Comparison of ENCODE assay signal across 15 mouse cellular contexts in the genomic region with DNA sequence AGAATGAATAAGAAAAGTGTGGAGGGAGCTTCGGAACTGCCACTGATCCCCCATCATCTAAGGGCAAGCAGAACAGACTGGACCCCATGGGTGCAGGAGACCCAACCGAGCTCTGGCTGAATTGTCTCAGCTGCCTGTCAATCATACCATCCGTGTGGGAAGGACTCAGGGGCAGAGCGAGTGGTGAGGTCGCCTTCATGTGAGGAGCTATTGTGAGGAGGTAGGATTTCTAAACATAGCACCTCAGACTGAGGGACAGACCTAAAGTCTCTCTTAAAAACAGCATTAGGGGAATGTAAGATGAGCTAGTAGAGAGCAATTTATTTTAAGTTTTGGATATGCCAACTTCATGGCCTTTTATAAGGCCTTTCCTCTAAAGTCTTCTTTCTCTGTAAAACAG.
A peak's percentile ranks its signal among the peaks of the same experiment; 100 is the strongest.
DNase-seq lines count a peak whose midpoint lies in the region; ATAC-seq and TF ChIP-seq lines count a peak whose summit lies in the region.
"Had no signal": no experiment of that assay in that cellular context is flagged by ENCODE, and none has a peak within 500 bp of the region (broad histone marks: within the 10 kb centered on the region; RNA-seq: fewer than 3 reads in every experiment).

No protein-coding gene starts in this region.

- WGBS in cerebellum, adult 2 months: 38% methylated on average over 5 of the region's 5 CpGs
- 26% methylated on average over 5 of the region's 5 CpGs for WGBS in heart, embryonic 14.5 days
- 43% methylated on average over 5 of the region's 5 CpGs for WGBS in midbrain, embryonic 16.5 days
- 73% methylated on average over 5 of the region's 5 CpGs for WGBS in midbrain, embryonic 11.5 days
- 59% methylated on average over 5 of the region's 5 CpGs for WGBS in stomach, postnatal 0 days

- no peaks in the 10 kb centered on the region for H3K36me3 ChIP-seq in heart, embryonic 14.5 days (ENCODE audit: control insufficient read depth, insufficient read depth, low read length)
- no peaks in the 10 kb centered on the region for H3K36me3 ChIP-seq in midbrain, embryonic 16.5 days (ENCODE audit: control insufficient read depth, insufficient read depth, low read length)
- H3K36me3 ChIP-seq in midbrain, embryonic 11.5 days (ENCODE audit: control insufficient read depth, insufficient read depth, low read length): no peaks in the 10 kb centered on the region
- H3K36me3 ChIP-seq in stomach, postnatal 0 days (ENCODE audit: control insufficient read depth, insufficient read depth, low read length): no peaks in the 10 kb centered on the region
- H3K36me3 ChIP-seq: G1E; liver, embryonic 13.5 days had no signal

- H3K27ac ChIP-seq in cerebellum, adult 2 months (ENCODE audit: insufficient read depth, low read length): 0 out of 2 replicates have a peak overlapping the region, but pooled peaks have one; percentile 1
- H3K27ac ChIP-seq in heart, embryonic 14.5 days (replicated peaks in 1 of 2; ENCODE audit: control insufficient read depth in 1 of 2, insufficient read depth in 1 of 2, low read depth in 2 of 2, low read length in 2 of 2): peak overlapping the region; percentile 92 to 98
- 0 out of 2 replicates have a peak overlapping the region, but pooled peaks have one; percentile 3 for H3K27ac ChIP-seq in midbrain, embryonic 16.5 days (ENCODE audit: low read length)
- no peak overlapping the region for H3K27ac ChIP-seq in midbrain, embryonic 11.5 days (ENCODE audit: low read depth, low read length)
- peak overlapping the region; percentile 18; the same call in 1 of the 2 replicates for H3K27ac ChIP-seq in stomach, postnatal 0 days (replicated peaks)
- H3K27ac ChIP-seq: liver, embryonic 13.5 days had no signal

- H3K4me1 ChIP-seq in cerebellum, adult 2 months (ENCODE audit: control insufficient read depth, insufficient read depth, low read length): peaks cover 26% of the 10 kb centered on the region
- peaks cover 17 to 34% of the 10 kb centered on the region in 2 experiments for H3K4me1 ChIP-seq in heart, embryonic 14.5 days (ENCODE audit: control insufficient read depth in 2 of 2, insufficient read depth in 2 of 2, low read length in 2 of 2)
- peaks cover 10% of the 10 kb centered on the region for H3K4me1 ChIP-seq in midbrain, embryonic 16.5 days (ENCODE audit: control insufficient read depth, insufficient read depth, low read length)
- H3K4me1 ChIP-seq in midbrain, embryonic 11.5 days (ENCODE audit: control insufficient read depth, insufficient read depth, low read length): peaks cover 2% of the 10 kb centered on the region; the same call in 1 of the 2 replicates
- no peaks in the 10 kb centered on the region for H3K4me1 ChIP-seq in stomach, postnatal 0 days (replicated peaks; ENCODE audit: control insufficient read depth, insufficient read depth)
- H3K4me1 ChIP-seq: liver, embryonic 13.5 days had no signal

- peak overlapping the region; percentile 37 for H3K4me2 ChIP-seq in heart, embryonic 14.5 days (ENCODE audit: low read length)
- no peak overlapping the region for H3K4me2 ChIP-seq in midbrain, embryonic 16.5 days (ENCODE audit: low read length)
- H3K4me2 ChIP-seq in midbrain, embryonic 11.5 days: no peak overlapping the region
- H3K4me2 ChIP-seq in stomach, postnatal 0 days (replicated peaks; ENCODE audit: low read depth): no peak overlapping the region
- H3K4me2 ChIP-seq: liver, embryonic 13.5 days had no signal

- no peak for DNase-seq in cerebellum, adult 2 months
- DNase-seq in cerebellum, postnatal 14 days: no peak
- no peak for DNase-seq in heart, adult 11 months
- no peak for DNase-seq in midbrain, embryonic 11.5 days (ENCODE audit: low spot score, missing footprints)
- no peak for DNase-seq in stomach, postnatal 0 days (ENCODE audit: low spot score)
- DNase-seq in adrenal gland, postnatal 4 days (ENCODE audit: low spot score in 2 of 2): no peak
- DNase-seq: gastrocnemius, postnatal 10 days; liver, embryonic 13.5 days; retina, postnatal 1 day; right cerebral cortex, postnatal 4 days had no signal

- peak overlapping the region; percentile 47; the same call in 1 of the 2 replicates for H3K9ac ChIP-seq in heart, embryonic 14.5 days (ENCODE audit: low read length)
- no peak overlapping the region for H3K9ac ChIP-seq in midbrain, embryonic 16.5 days (ENCODE audit: low read depth, low read length)
- no peak overlapping the region for H3K9ac ChIP-seq in midbrain, embryonic 11.5 days (ENCODE audit: low read length)
- H3K9ac ChIP-seq in stomach, postnatal 0 days (ENCODE audit: low read length): no peak overlapping the region
- H3K9ac ChIP-seq: liver, embryonic 13.5 days had no signal

- no peak overlapping the region for H3K4me3 ChIP-seq in cerebellum, adult 2 months (replicated peaks; ENCODE audit: insufficient read depth, low read depth, low read length)
- no peak overlapping the region for H3K4me3 ChIP-seq in heart, embryonic 14.5 days (ENCODE audit: control insufficient read depth in 1 of 2, insufficient read depth in 1 of 2, low read depth in 1 of 2, low read length in 2 of 2)
- no peak overlapping the region for H3K4me3 ChIP-seq in midbrain, embryonic 16.5 days (ENCODE audit: low read depth, low read length)
- H3K4me3 ChIP-seq in midbrain, embryonic 11.5 days (ENCODE audit: low read depth, low read length): no peak overlapping the region
- no peak overlapping the region for H3K4me3 ChIP-seq in stomach, postnatal 0 days (ENCODE audit: low read depth, low read length)
- H3K4me3 ChIP-seq: liver, embryonic 13.5 days had no signal

- TF ChIP-seq CTCF in cerebellum, adult 2 months (IDR thresholded peaks at IDR 0.05; ENCODE audit: borderline replicate concordance, insufficient read depth, low read depth, low read length): no peak
- TF ChIP-seq CTCF in stomach, postnatal 0 days (IDR thresholded peaks at IDR 0.05; ENCODE audit: low read depth): no peak

- no peaks in the 10 kb centered on the region for H3K9me3 ChIP-seq in heart, embryonic 14.5 days (ENCODE audit: control insufficient read depth, low read length)
- H3K9me3 ChIP-seq in midbrain, embryonic 16.5 days (replicated peaks; ENCODE audit: control insufficient read depth, low read length, poor library complexity, severe bottlenecking): no peaks in the 10 kb centered on the region
- no peaks in the 10 kb centered on the region for H3K9me3 ChIP-seq in midbrain, embryonic 11.5 days (ENCODE audit: control insufficient read depth, low read length)
- H3K9me3 ChIP-seq in stomach, postnatal 0 days (ENCODE audit: control insufficient read depth, low read length): no peaks in the 10 kb centered on the region
- H3K9me3 ChIP-seq: liver, embryonic 13.5 days had no signal

- no peak for TF ChIP-seq POLR2A in cerebellum, adult 2 months (IDR thresholded peaks at IDR 0.05; ENCODE audit: borderline replicate concordance, insufficient read depth, low read length)

- H3K27me3 ChIP-seq in cerebellum, adult 2 months (ENCODE audit: control insufficient read depth, insufficient read depth, low read length): no peaks in the 10 kb centered on the region
- no peaks in the 10 kb centered on the region for H3K27me3 ChIP-seq in heart, embryonic 14.5 days (ENCODE audit: control insufficient read depth, insufficient read depth, low read length)
- H3K27me3 ChIP-seq in midbrain, embryonic 16.5 days (ENCODE audit: control insufficient read depth, insufficient read depth, low read depth, low read length): no peaks in the 10 kb centered on the region
- H3K27me3 ChIP-seq in midbrain, embryonic 11.5 days (ENCODE audit: control insufficient read depth, insufficient read depth, low read length): no peaks in the 10 kb centered on the region
- no peaks in the 10 kb centered on the region for H3K27me3 ChIP-seq in stomach, postnatal 0 days (ENCODE audit: control insufficient read depth, insufficient read depth, low read length)
- H3K27me3 ChIP-seq: liver, embryonic 13.5 days had no signal

- ATAC-seq in heart, embryonic 14.5 days (ENCODE audit: insufficient number of reproducible peaks, insufficient read depth, low FRiP score, low read depth): no peak
- no peak for ATAC-seq in midbrain, embryonic 16.5 days
- ATAC-seq in midbrain, embryonic 11.5 days (ENCODE audit: low FRiP score): no peak
- ATAC-seq in stomach, postnatal 0 days (ENCODE audit: low FRiP score, low TSS enrichment): no peak
- ATAC-seq: CD4-positive, CD25-positive, alpha-beta regulatory T cell, adult 4 months; inflammation-experienced regulatory T-cells, adult 6 months had no signal

- no peak for TF ChIP-seq EP300 in stomach, postnatal 0 days (optimal IDR thresholded peaks at IDR 0.05)
